Mouse (Mus musculus): ENCODE measurements around the gene Ttc17. TPM values are rescaled to one million over a fixed set of nuclear protein-coding genes. Genes with fewer than 3 reads are reported as not detected.

Gene Ttc17
- polyA plus RNA-seq (2012; rRNA removed): 11.5 and 12.5 TPM in 2 replicates

- Histone ChIP-seq H3K27ac (ENCODE audit: insufficient read depth, low read length) (peak within 1 kb of the TSS; percentile 97), H3K4me1 (ENCODE audit: control insufficient read depth, insufficient read depth, insufficient read length) (no peaks in the 10 kb centered on the region), H3K36me3 (ENCODE audit: control insufficient read depth, insufficient read depth, low read length) (peaks cover 6% of the 10 kb centered on the region), H3K27me3 (ENCODE audit: control insufficient read depth, insufficient read depth, low read length) (no peaks in the 10 kb centered on the region), H3K4me3 (ENCODE audit: extremely low read depth, insufficient read depth, insufficient read length) (peak within 1 kb of the TSS; percentile 99)
- WGBS: under 1% methylated on average over 66 of the region's 77 CpGs
- TF ChIP-seq CTCF (IDR thresholded peaks at IDR 0.05; ENCODE audit: extremely low read depth, insufficient read depth, insufficient read length, insufficient replicate concordance) (no peak), POLR2A (IDR thresholded peaks at IDR 0.05; ENCODE audit: low read depth, low read length) (peak; percentile 70)
- DNase-seq (ENCODE audit: low read depth in 1 of 2, low spot score in 2 of 2): peak; percentile 73 to 86
Measured at GRCm38 (mm10) chr2:94406083-94406957, at the start of gene Ttc17. Gene Ttc17, minus strand, starts transcription at chr2:94406689.

GRCm38 (mm10) chr2:94449643-94450042 lies 43.2 kb upstream of the Ttc17 start:
- DNase-seq (ENCODE audit: low read depth in 1 of 2, low spot score in 2 of 2): no peak
- TF ChIP-seq CTCF (IDR thresholded peaks at IDR 0.05; ENCODE audit: extremely low read depth, insufficient read depth, insufficient read length, insufficient replicate concordance) (no peak), POLR2A (IDR thresholded peaks at IDR 0.05; ENCODE audit: low read depth, low read length) (no peak)
- no peak overlapping the region for H3K27ac ChIP-seq (ENCODE audit: insufficient read depth, low read length)
- H3K27me3 ChIP-seq (ENCODE audit: control insufficient read depth, insufficient read depth, low read length): no peaks in the 10 kb centered on the region
- no peak overlapping the region for H3K4me3 ChIP-seq (ENCODE audit: extremely low read depth, insufficient read depth, insufficient read length)
- 90% methylated on average over 8 of the region's 8 CpGs for WGBS
- H3K36me3 ChIP-seq (ENCODE audit: control insufficient read depth, insufficient read depth, low read length): no peaks in the 10 kb centered on the region
- no peaks in the 10 kb centered on the region for H3K4me1 ChIP-seq (ENCODE audit: control insufficient read depth, insufficient read depth, insufficient read length)

GRCm38 (mm10) chr2:94436952-94437351 lies 30.5 kb upstream of the Ttc17 start:
- H3K27ac ChIP-seq (ENCODE audit: insufficient read depth, low read length): peak overlapping the region; percentile 82
- H3K4me1 ChIP-seq (ENCODE audit: control insufficient read depth, insufficient read depth, insufficient read length): peaks cover 17% of the 10 kb centered on the region; the same call in 1 of the 2 replicates
- H3K36me3 ChIP-seq (ENCODE audit: control insufficient read depth, insufficient read depth, low read length): no peaks in the 10 kb centered on the region
- peak overlapping the region; percentile 98 for H3K4me3 ChIP-seq (ENCODE audit: extremely low read depth, insufficient read depth, insufficient read length)
- 1% methylated on average over 10 of the region's 10 CpGs for WGBS
- TF ChIP-seq CTCF (IDR thresholded peaks at IDR 0.05; ENCODE audit: extremely low read depth, insufficient read depth, insufficient read length, insufficient replicate concordance) (no peak), POLR2A (IDR thresholded peaks at IDR 0.05; ENCODE audit: low read depth, low read length) (no peak)
- H3K27me3 ChIP-seq (ENCODE audit: control insufficient read depth, insufficient read depth, low read length): no peaks in the 10 kb centered on the region
- no peak for DNase-seq (ENCODE audit: low read depth in 1 of 2, low spot score in 2 of 2)

- 90% methylated on average over 7 of the region's 7 CpGs for WGBS
- DNase-seq (ENCODE audit: low read depth in 1 of 2, low spot score in 2 of 2): no peak
- Histone ChIP-seq H3K27ac (ENCODE audit: insufficient read depth, low read length) (no peak overlapping the region), H3K36me3 (ENCODE audit: control insufficient read depth, insufficient read depth, low read length) (no peaks in the 10 kb centered on the region), H3K4me1 (ENCODE audit: control insufficient read depth, insufficient read depth, insufficient read length) (peaks cover 17% of the 10 kb centered on the region; the same call in 1 of the 2 replicates), H3K4me3 (ENCODE audit: extremely low read depth, insufficient read depth, insufficient read length) (no peak overlapping the region), H3K27me3 (ENCODE audit: control insufficient read depth, insufficient read depth, low read length) (no peaks in the 10 kb centered on the region)
- TF ChIP-seq POLR2A (IDR thresholded peaks at IDR 0.05; ENCODE audit: low read depth, low read length): no peak
- TF ChIP-seq CTCF (IDR thresholded peaks at IDR 0.05; ENCODE audit: extremely low read depth, insufficient read depth, insufficient read length, insufficient replicate concordance): no peak
Measured at GRCm38 (mm10) chr2:94435481-94435880, 29.0 kb upstream of the Ttc17 start.

- H3K27me3 ChIP-seq (ENCODE audit: control insufficient read depth, insufficient read depth, low read length): no peaks in the 10 kb centered on the region
- 91% methylated on average over 1 of the region's 1 CpGs for WGBS
- no peak for DNase-seq (ENCODE audit: low read depth in 1 of 2, low spot score in 2 of 2)
- TF ChIP-seq POLR2A (IDR thresholded peaks at IDR 0.05; ENCODE audit: low read depth, low read length) (no peak), CTCF (IDR thresholded peaks at IDR 0.05; ENCODE audit: extremely low read depth, insufficient read depth, insufficient read length, insufficient replicate concordance) (no peak)
- peaks cover 17% of the 10 kb centered on the region; the same call in 1 of the 2 replicates for H3K4me1 ChIP-seq (ENCODE audit: control insufficient read depth, insufficient read depth, insufficient read length)
- no peak overlapping the region for H3K27ac ChIP-seq (ENCODE audit: insufficient read depth, low read length)
- no peak overlapping the region for H3K4me3 ChIP-seq (ENCODE audit: extremely low read depth, insufficient read depth, insufficient read length)
- H3K36me3 ChIP-seq (ENCODE audit: control insufficient read depth, insufficient read depth, low read length): no peaks in the 10 kb centered on the region
Measured at GRCm38 (mm10) chr2:94434833-94435232, 28.3 kb upstream of the Ttc17 start.

GRCm38 (mm10) chr2:94432214-94432613 lies 25.7 kb upstream of the Ttc17 start:
- TF ChIP-seq CTCF (IDR thresholded peaks at IDR 0.05; ENCODE audit: extremely low read depth, insufficient read depth, insufficient read length, insufficient replicate concordance): no peak
- TF ChIP-seq POLR2A (IDR thresholded peaks at IDR 0.05; ENCODE audit: low read depth, low read length): no peak
- DNase-seq (ENCODE audit: low read depth in 1 of 2, low spot score in 2 of 2): no peak
- Histone ChIP-seq H3K4me3 (ENCODE audit: extremely low read depth, insufficient read depth, insufficient read length) (no peak overlapping the region), H3K36me3 (ENCODE audit: control insufficient read depth, insufficient read depth, low read length) (no peaks in the 10 kb centered on the region), H3K27me3 (ENCODE audit: control insufficient read depth, insufficient read depth, low read length) (no peaks in the 10 kb centered on the region), H3K4me1 (ENCODE audit: control insufficient read depth, insufficient read depth, insufficient read length) (peaks cover 17% of the 10 kb centered on the region; the same call in 1 of the 2 replicates), H3K27ac (ENCODE audit: insufficient read depth, low read length) (no peak overlapping the region)
- WGBS: 81% methylated on average over 2 of the region's 2 CpGs

GRCm38 (mm10) chr2:94428456-94428855 lies 22.0 kb upstream of the Ttc17 start:
- no peak overlapping the region for H3K27ac ChIP-seq (ENCODE audit: insufficient read depth, low read length)
- no peak overlapping the region for H3K4me3 ChIP-seq (ENCODE audit: extremely low read depth, insufficient read depth, insufficient read length)
- 88% methylated on average over 1 of the region's 1 CpGs for WGBS
- no peak for TF ChIP-seq POLR2A (IDR thresholded peaks at IDR 0.05; ENCODE audit: low read depth, low read length)
- no peak for TF ChIP-seq CTCF (IDR thresholded peaks at IDR 0.05; ENCODE audit: extremely low read depth, insufficient read depth, insufficient read length, insufficient replicate concordance)
- DNase-seq (ENCODE audit: low read depth in 1 of 2, low spot score in 2 of 2): no peak
- H3K36me3 ChIP-seq (ENCODE audit: control insufficient read depth, insufficient read depth, low read length): peaks cover 18% of the 10 kb centered on the region
- H3K27me3 ChIP-seq (ENCODE audit: control insufficient read depth, insufficient read depth, low read length): no peaks in the 10 kb centered on the region
- H3K4me1 ChIP-seq (ENCODE audit: control insufficient read depth, insufficient read depth, insufficient read length): no peaks in the 10 kb centered on the region
